Mouse (Mus musculus) kidney, postnatal 0 days (tissue): ENCODE measurements at regions not wholly inside any gene's neighbourhood (a gene's known extent, or its start where the extent isn't known, plus 50 kb on each side); places are given as distances from the start of the nearest gene placed in this dataset.

Experiments used
- ATAC-seq: fragments of 200-750 bp; cut with Nextera tagmentation; replicated peaks from 2 replicates; pipeline ENCODE4 v1.8.0; 2017; ENCODE audit warnings: low read depth, moderate number of reproducible peaks, moderate TSS enrichment, moderate library complexity; ENCODE audit not compliant: low FRiP score
- DNase-seq: peaks from one replicate; pipeline ENCODE4 v3.0.0-alpha.2; 2016; ENCODE audit warnings: low spot score
- H3K27ac ChIP-seq: fragments of 300-500 bp; sonication (generic); 2 replicates; pipeline ENCODE4 v1.5.1; 2014; ENCODE audit warnings: mild to moderate bottlenecking
- H3K27me3 ChIP-seq: fragments of 300-500 bp; sonication (generic); 2 replicates; pipeline ENCODE4 v1.6.1; 2014; ENCODE audit warnings: low read length, mixed read lengths; ENCODE audit not compliant: insufficient read depth
- H3K36me3 ChIP-seq: fragments of 300-500 bp; sonication (generic); 2 replicates; pipeline ENCODE4 v1.6.1; 2014; ENCODE audit warnings: low read length, mixed read lengths; ENCODE audit not compliant: insufficient read depth
- H3K4me1 ChIP-seq: fragments of 300-500 bp; sonication (generic); replicated peaks from 2 replicates; pipeline ENCODE4 v1.6.1; 2014; ENCODE audit warnings: antibody characterized with exemption, low read length, mixed read lengths; ENCODE audit not compliant: insufficient read depth
- H3K4me2 ChIP-seq: fragments of 300-500 bp; sonication (generic); 2 replicates; pipeline ENCODE4 v1.6.1; 2014; ENCODE audit warnings: mild to moderate bottlenecking, low read length, moderate library complexity, mixed read lengths
- H3K4me3 ChIP-seq: fragments of 300-500 bp; sonication (generic); replicated peaks from 2 replicates; pipeline ENCODE4 v1.5.1; 2014; ENCODE audit warnings: low read depth, low read length
- H3K9ac ChIP-seq: fragments of 300-500 bp; sonication (generic); 2 replicates; pipeline ENCODE4 v1.6.1; 2014; ENCODE audit warnings: low read depth, low read length
- H3K9me3 ChIP-seq: fragments of 300-500 bp; sonication (generic); replicated peaks from 2 replicates; pipeline ENCODE4 v1.6.1; 2016; ENCODE audit warnings: low read length, inconsistent platforms, mixed read lengths
- CTCF ChIP-seq: IDR thresholded peaks from 2 replicates; pipeline ENCODE4 v1.5.1; 2016; ENCODE audit warnings: antibody characterized with exemption, low read depth, mild to moderate bottlenecking, moderate library complexity
- WGBS: fragments of 180-500 bp; shearing (Covaris S2); extraction: QIAGEN DNeasy Blood & Tissue Kit; methylation state at CpG from one replicate; pipeline ENCODE4 v1.1.7; 2014; 5-methylcytosine and 5-hydroxymethylcytosine counted together

DNA sequence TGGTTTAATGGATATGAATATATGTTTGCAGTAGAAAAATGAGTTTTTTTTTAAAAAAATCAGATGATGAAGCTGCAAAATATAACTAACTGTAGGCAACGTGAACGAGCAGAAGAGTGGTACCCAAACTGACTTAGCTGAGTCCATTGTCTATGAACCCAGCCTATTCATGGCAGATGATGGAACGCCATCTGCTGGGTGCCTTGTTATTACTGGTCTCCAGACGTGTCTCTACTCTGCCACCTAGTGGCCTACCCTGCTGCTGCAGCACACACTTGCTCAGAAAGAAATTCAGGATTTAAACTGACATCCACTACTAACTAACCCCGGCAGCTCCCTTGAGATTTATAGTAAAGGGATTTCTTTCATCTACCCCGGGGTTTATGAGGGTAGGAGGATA, 143.7 kb downstream of the Csl start:
- no peaks in the 10 kb centered on the region for H3K36me3 ChIP-seq
- H3K4me1 ChIP-seq: no peaks in the 10 kb centered on the region
- no peak overlapping the region for H3K4me3 ChIP-seq
- 4% methylated on average over 6 of the region's 6 CpGs for WGBS
- no peak overlapping the region for H3K9ac ChIP-seq
- H3K9me3 ChIP-seq: no peaks in the 10 kb centered on the region
- no peaks in the 10 kb centered on the region for H3K27me3 ChIP-seq
- TF ChIP-seq CTCF: peak; percentile 100
- no peak overlapping the region for H3K27ac ChIP-seq
- no peak; the same call in 1 of the 2 replicates for ATAC-seq
- no peak overlapping the region for H3K4me2 ChIP-seq
- peak; percentile 95 for DNase-seq

DNA sequence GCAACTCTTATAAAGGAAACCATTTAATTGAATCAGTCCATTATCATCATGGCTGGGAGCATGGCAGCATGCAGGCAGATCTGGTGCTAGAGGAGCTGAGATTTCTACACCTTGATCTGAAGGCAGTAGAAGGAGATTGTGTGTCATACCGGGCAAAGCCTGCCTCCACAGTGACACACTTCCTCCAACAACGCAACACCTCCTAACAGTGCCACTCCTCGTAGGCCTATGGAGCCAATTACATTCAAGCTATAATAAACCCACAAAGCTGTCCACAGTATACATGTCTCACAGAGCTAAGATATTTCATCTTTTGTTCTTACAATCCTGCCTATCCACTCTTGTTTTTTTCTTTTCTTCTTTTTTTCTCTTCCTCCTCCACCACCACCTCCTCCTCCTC, 141.8 kb downstream of the Csl start:
- no peak overlapping the region for H3K4me2 ChIP-seq
- H3K9me3 ChIP-seq: no peaks in the 10 kb centered on the region
- no peaks in the 10 kb centered on the region for H3K4me1 ChIP-seq
- H3K4me3 ChIP-seq: no peak overlapping the region
- WGBS: 86% methylated on average over 3 of the region's 3 CpGs
- ATAC-seq: no peak
- DNase-seq: no peak
- TF ChIP-seq CTCF: no peak
- no peak overlapping the region for H3K9ac ChIP-seq
- no peak overlapping the region for H3K27ac ChIP-seq
- H3K27me3 ChIP-seq: no peaks in the 10 kb centered on the region
- no peaks in the 10 kb centered on the region for H3K36me3 ChIP-seq

DNA sequence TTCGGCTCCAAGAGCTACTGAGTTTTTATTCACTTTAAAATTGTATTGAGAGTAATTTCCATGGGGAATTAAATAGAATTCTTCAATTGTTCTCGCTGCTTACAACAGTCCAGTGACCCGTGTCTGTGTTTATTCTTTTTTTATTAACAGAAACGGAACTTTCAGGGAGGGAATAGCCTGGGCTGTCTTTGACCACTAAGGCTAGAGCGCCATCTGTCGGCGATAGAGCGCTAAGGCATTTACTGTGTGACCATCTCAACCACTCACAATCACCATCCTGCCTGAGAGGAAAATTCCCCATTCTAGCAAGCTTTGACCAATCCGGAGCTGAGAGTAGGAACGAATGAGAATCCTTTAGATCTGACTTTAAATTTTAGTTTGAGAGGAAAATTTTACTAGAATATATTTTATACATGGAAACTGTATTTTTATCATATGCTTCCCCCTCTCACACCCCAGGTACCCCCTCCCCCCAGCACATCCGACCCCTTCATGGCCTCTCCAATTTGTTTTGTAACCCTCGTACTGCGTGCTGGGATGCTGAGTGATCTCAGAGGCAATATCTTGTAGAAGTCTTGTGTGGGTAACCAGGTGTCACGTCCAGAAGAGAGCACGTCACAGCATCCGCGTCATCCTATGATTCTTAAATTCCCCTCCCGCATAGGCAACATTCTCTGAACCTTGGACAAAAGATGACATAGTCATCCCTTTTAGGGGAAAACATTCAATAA, 139.9 kb downstream of the Csl start:
- H3K27me3 ChIP-seq: no peaks in the 10 kb centered on the region
- WGBS: 42% methylated on average over 18 of the region's 18 CpGs
- 0 out of 2 replicates have a peak overlapping the region, but pooled peaks have one; percentile 4 for H3K4me3 ChIP-seq
- no peak overlapping the region for H3K27ac ChIP-seq
- DNase-seq (peak; percentile 93), ATAC-seq (peak; percentile 81; the same call in 1 of the 2 replicates)
- H3K9me3 ChIP-seq: no peaks in the 10 kb centered on the region
- no peak overlapping the region for H3K9ac ChIP-seq
- peak overlapping the region; percentile 41; the same call in 1 of the 2 replicates for H3K4me2 ChIP-seq
- TF ChIP-seq CTCF: peak; percentile 92
- no peaks in the 10 kb centered on the region for H3K4me1 ChIP-seq
- H3K36me3 ChIP-seq: no peaks in the 10 kb centered on the region

DNA sequence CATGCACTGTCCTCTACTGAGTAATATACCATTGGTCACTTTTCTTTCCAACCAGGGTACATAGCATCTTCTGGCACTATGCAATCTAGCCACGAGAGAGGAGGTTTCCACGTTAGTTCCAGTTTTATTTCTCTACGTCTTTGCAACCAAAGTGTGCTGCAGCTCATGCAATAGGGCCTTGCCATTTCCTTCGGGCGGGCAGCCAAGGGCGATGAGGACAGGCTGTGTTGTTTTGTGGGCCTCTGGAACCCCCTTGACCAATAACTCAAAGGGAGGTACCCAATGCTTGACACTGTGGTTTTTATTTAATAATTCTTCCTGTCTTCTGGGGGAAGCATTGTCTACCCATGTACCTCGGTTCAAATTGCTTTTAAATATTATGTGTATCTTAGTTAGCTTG, 139.0 kb downstream of the Csl start:
- 67% methylated on average over 7 of the region's 7 CpGs for WGBS
- H3K27ac ChIP-seq: no peak overlapping the region
- no peak overlapping the region for H3K4me2 ChIP-seq
- ATAC-seq (no peak), DNase-seq (no peak)
- no peaks in the 10 kb centered on the region for H3K36me3 ChIP-seq
- no peak overlapping the region for H3K4me3 ChIP-seq
- no peaks in the 10 kb centered on the region for H3K27me3 ChIP-seq
- no peaks in the 10 kb centered on the region for H3K4me1 ChIP-seq
- H3K9me3 ChIP-seq: no peaks in the 10 kb centered on the region
- TF ChIP-seq CTCF: no peak
- H3K9ac ChIP-seq: no peak overlapping the region

DNA sequence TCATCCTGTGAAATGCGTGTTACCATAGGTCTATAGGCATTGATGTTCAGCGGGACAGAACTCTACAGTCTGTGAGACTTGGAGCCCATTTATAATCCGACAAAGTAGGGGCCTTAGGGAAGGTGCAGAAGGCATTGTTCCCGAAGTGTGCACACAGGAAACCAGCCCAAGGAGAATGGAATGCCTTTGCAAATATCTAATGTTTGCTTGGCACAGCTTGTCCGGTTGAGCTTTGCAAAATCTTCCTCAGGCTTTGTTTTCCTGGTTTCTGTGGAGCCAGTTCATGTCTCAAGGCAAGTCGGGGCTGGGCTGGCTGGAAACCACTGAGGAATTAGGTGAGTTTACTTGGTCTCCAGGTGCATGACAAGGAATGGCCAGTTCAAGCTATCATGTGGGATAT, 132.1 kb downstream of the Csl start:
- no peaks in the 10 kb centered on the region for H3K9me3 ChIP-seq
- H3K9ac ChIP-seq: no peak overlapping the region
- H3K27me3 ChIP-seq: no peaks in the 10 kb centered on the region
- ATAC-seq (no peak), DNase-seq (no peak)
- 73% methylated on average over 6 of the region's 6 CpGs for WGBS
- no peak overlapping the region for H3K27ac ChIP-seq
- no peaks in the 10 kb centered on the region for H3K36me3 ChIP-seq
- no peak overlapping the region for H3K4me3 ChIP-seq
- H3K4me1 ChIP-seq: no peaks in the 10 kb centered on the region
- TF ChIP-seq CTCF: no peak
- no peak overlapping the region for H3K4me2 ChIP-seq

DNA sequence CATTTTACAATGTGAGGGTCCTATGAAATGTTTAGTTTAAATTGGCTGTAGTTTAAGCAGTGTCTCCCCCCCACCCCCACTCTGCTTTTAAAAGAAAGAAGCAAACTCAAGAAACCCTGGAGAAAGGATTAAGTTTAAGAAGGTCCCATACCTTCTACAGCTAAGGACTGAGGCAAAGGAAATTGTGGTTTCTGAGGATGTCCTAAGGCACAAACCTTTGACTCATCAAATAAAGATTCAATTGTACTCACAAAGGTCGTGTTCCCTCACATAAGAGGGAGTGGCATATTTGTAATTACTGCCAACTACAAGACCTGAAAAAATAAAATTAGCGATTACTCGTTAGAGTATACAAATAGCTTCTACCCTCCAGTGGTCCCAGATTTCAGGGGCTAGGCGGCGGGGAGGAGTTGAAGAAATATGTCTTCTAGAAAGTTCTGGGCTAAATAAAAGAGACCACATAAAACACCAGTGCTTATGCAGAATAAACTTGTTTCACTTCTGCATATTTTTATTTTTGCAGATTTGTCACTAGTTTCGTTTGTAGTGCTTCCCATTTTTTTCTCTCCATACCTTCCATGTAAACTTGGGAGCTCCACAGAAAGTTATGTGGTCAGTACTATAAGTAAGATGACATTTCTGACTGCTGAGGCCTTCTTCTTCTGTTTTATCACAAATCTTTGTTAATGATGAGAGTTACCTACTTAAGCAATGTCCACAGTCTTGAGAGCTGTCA, 127.0 kb downstream of the Csl start:
- WGBS: 65% methylated on average over 6 of the region's 6 CpGs
- Histone ChIP-seq H3K27ac (no peak overlapping the region), H3K4me2 (no peak overlapping the region)

More for the DNA sequence above, 127.0 kb downstream of the Csl start:
- no peak overlapping the region for H3K9ac ChIP-seq
- H3K4me1 ChIP-seq: no peaks in the 10 kb centered on the region
- no peaks in the 10 kb centered on the region for H3K9me3 ChIP-seq
- H3K4me3 ChIP-seq: no peak overlapping the region
- ATAC-seq (no peak), DNase-seq (no peak)
- no peak for TF ChIP-seq CTCF
- no peaks in the 10 kb centered on the region for H3K36me3 ChIP-seq
- no peaks in the 10 kb centered on the region for H3K27me3 ChIP-seq
